ENCODE assay signal across 7 mouse cellular contexts in the genomic region with DNA sequence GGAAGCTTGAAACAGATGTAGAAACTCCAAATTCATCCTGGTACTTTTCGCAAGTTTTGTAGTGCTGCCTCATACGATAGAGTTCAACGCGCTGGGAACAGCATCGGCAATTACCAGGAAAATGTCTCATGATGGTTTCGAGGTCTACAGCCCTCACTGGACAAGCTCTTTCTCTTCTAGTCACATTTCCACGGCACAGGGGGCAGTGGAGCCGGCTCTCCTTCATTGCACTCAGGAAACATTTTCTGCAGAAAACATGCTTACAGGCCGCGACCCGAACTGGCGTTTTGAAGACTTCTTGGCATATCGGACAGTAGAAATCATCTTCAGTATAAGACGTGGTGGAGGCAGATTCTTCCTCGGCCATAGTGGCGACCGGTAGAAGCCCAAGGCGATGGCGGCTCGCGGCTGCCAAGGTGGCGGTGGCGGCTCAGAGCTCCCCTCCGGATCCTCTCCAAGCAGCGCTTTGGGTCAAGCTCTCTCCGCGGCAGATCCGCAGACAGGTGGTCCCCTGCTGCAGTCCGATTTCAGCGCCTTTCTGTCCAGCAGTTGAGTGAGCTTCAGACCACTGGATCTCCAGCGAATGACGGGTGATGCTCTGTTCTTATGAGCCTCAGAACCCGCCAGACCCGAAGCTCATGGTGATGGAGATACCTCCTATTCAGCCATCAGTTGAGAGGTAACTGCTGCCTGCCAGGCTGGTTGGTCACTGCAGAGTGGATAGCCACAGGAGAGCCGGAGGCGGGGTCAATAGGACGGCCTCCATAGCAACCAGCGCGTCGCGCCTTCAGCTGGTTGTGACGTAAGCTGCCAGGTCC. TPM values are rescaled to one million over a fixed set of nuclear protein-coding genes. Genes with fewer than 3 reads are reported as not detected.
DNase-seq lines count a peak whose midpoint lies in the region; ATAC-seq and TF ChIP-seq lines count a peak whose summit lies in the region.

Gene Rnf138rt1 (minus strand): TSS at position 713 of the 818 bp plus-strand sequence.

- H3K36me3 ChIP-seq in hindbrain, embryonic 13.5 days, result no peaks in the 10 kb centered on the region
- H3K36me3 ChIP-seq in midbrain, embryonic 15.5 days (replicated peaks), result no peaks in the 10 kb centered on the region

- H3K27me3 ChIP-seq in hindbrain, embryonic 13.5 days, result peaks cover 48% of the 10 kb centered on the region
- H3K27me3 ChIP-seq in midbrain, embryonic 15.5 days (replicated peaks), result peaks cover 3% of the 10 kb centered on the region; the same call in 1 of the 2 replicates

- no peak within 1 kb of the TSS for H3K27ac ChIP-seq in bone marrow macrophage, adult 2 months (ENCODE audit: insufficient read depth, low read depth, low read length)
- H3K27ac ChIP-seq in embryonic fibroblast, embryonic 13.5 days (ENCODE audit: insufficient read depth, low read length), result no peak within 1 kb of the TSS
- no peak within 1 kb of the TSS for H3K27ac ChIP-seq in hindbrain, embryonic 13.5 days
- no peak within 1 kb of the TSS for H3K27ac ChIP-seq in midbrain, embryonic 15.5 days

- intact Hi-C loops in left cerebral cortex, postnatal 4 days (cut with DNase I), result no loop called here

- TF ChIP-seq CTCF in bone marrow macrophage, adult 2 months (IDR thresholded peaks at IDR 0.05; ENCODE audit: low read depth, low read length), result no peak
- TF ChIP-seq CTCF in embryonic fibroblast, embryonic 13.5 days (IDR thresholded peaks at IDR 0.05; ENCODE audit: borderline replicate concordance, insufficient read depth, low read length), result no peak

- DNase-seq in adrenal gland, adult (ENCODE audit: inconsistent age in 2 of 2, low spot score in 1 of 2), result peak; percentile 48 to 68
- DNase-seq in left cerebral cortex, postnatal 4 days, result peak; percentile 38
- peak; percentile 44 for DNase-seq in testis, postnatal 14 days (ENCODE audit: low spot score)

- H3K4me1 ChIP-seq in bone marrow macrophage, adult 2 months (ENCODE audit: control insufficient read depth, insufficient read depth, low read length), result peaks cover 5% of the 10 kb centered on the region
- H3K4me1 ChIP-seq in embryonic fibroblast, embryonic 13.5 days (ENCODE audit: control insufficient read depth, insufficient read depth, low read length), result no peaks in the 10 kb centered on the region
- no peaks in the 10 kb centered on the region for H3K4me1 ChIP-seq in hindbrain, embryonic 13.5 days (replicated peaks)
- H3K4me1 ChIP-seq in midbrain, embryonic 15.5 days, result no peaks in the 10 kb centered on the region

- TF ChIP-seq POLR2A in bone marrow macrophage, adult 2 months (IDR thresholded peaks at IDR 0.05; ENCODE audit: borderline replicate concordance, low read depth, low read length), result no peak
- TF ChIP-seq POLR2A in embryonic fibroblast, embryonic 13.5 days (IDR thresholded peaks at IDR 0.05; ENCODE audit: low read depth, low read length), result no peak

- peak within 1 kb of the TSS; percentile 62 for H3K9ac ChIP-seq in hindbrain, embryonic 13.5 days
- H3K9ac ChIP-seq in midbrain, embryonic 15.5 days, result peak within 1 kb of the TSS; percentile 26

- WGBS in hindbrain, embryonic 13.5 days, result 25% methylated on average over 42 of the region's 42 CpGs
- 30% methylated on average over 42 of the region's 42 CpGs for WGBS in midbrain, embryonic 15.5 days

- H3K4me2 ChIP-seq in hindbrain, embryonic 13.5 days, result peak within 1 kb of the TSS; percentile 63
- peak within 1 kb of the TSS; percentile 59 for H3K4me2 ChIP-seq in midbrain, embryonic 15.5 days

- ATAC-seq in hindbrain, embryonic 13.5 days (ENCODE audit: low FRiP score), result peak; percentile 84
- ATAC-seq in midbrain, embryonic 15.5 days (replicated peaks), result peak; percentile 93

- no peaks in the 10 kb centered on the region for H3K9me3 ChIP-seq in hindbrain, embryonic 13.5 days
- no peaks in the 10 kb centered on the region for H3K9me3 ChIP-seq in midbrain, embryonic 15.5 days

- peak within 1 kb of the TSS; percentile 54 for H3K4me3 ChIP-seq in bone marrow macrophage, adult 2 months (ENCODE audit: insufficient read depth, low read length)
- peak within 1 kb of the TSS; percentile 41 for H3K4me3 ChIP-seq in embryonic fibroblast, embryonic 13.5 days (ENCODE audit: insufficient read depth, low read length)
- peak within 1 kb of the TSS; percentile 45 for H3K4me3 ChIP-seq in hindbrain, embryonic 13.5 days
- H3K4me3 ChIP-seq in midbrain, embryonic 15.5 days, result peak within 1 kb of the TSS; percentile 39

RNA-seq across cellular contexts. Expression of gene Rnf138rt1, which starts in this region (rescaled TPM):
- not detected in 2 replicates for polyA plus RNA-seq in bone marrow macrophage, adult 2 months (2012; ENCODE audit: insufficient read depth, insufficient read length, missing spikeins)
- polyA plus RNA-seq in embryonic fibroblast, embryonic 13.5 days (2011; ENCODE audit: insufficient read length, low read depth, missing spikeins), result not detected in 2 replicates
- 2.3 and 2.6 TPM in 2 replicates for polyA plus RNA-seq in hindbrain, embryonic 13.5 days (2015; fragmentation: Nextera tagmentation; extraction: Ambion mirVana)
- total RNA-seq in left cerebral cortex, postnatal 4 days (2021), result 1 to 10 TPM; 2.3 to 2.6 TPM
- polyA plus RNA-seq in midbrain, embryonic 15.5 days (2015; fragmentation: Nextera tagmentation; extraction: Ambion mirVana), result 4.1 and 5.1 TPM in 2 replicates
